Mouse (Mus musculus): ENCODE results near the gene Tssk6.
A peak's percentile ranks its signal among the peaks of the same experiment; 100 is the strongest.

- no peak for TF ChIP-seq POLR2A (IDR thresholded peaks at IDR 0.05; ENCODE audit: control insufficient read depth, extremely low read depth, insufficient read depth, low read length, poor library complexity)
- 0 out of 2 replicates have a peak, but pooled peaks have one; percentile 14 for TF ChIP-seq CTCF (IDR thresholded peaks at IDR 0.05; ENCODE audit: borderline replicate concordance, control insufficient read depth, extremely low read depth, insufficient read depth, low read length, poor library complexity)
Observed at GRCm38 (mm10) chr8:69919010-69919409, 17.0 kb downstream of the Tssk6 start.
